Mouse (Mus musculus) erythroblast, embryonic 14.5 days (primary cell): ENCODE results near the gene Mov10.

ENCODE experiments used
- GATA1 ChIP-seq: IDR thresholded peaks from 2 replicates; pipeline ENCODE4 v1.6.1; 2012; ENCODE audit warnings: low read length, inconsistent platforms, mixed read lengths
- TAL1 ChIP-seq: IDR thresholded peaks from 3 replicates; pipeline ENCODE4 v1.6.1; 2012; ENCODE audit warnings: low read length, inconsistent platforms, mixed read lengths

DNA sequence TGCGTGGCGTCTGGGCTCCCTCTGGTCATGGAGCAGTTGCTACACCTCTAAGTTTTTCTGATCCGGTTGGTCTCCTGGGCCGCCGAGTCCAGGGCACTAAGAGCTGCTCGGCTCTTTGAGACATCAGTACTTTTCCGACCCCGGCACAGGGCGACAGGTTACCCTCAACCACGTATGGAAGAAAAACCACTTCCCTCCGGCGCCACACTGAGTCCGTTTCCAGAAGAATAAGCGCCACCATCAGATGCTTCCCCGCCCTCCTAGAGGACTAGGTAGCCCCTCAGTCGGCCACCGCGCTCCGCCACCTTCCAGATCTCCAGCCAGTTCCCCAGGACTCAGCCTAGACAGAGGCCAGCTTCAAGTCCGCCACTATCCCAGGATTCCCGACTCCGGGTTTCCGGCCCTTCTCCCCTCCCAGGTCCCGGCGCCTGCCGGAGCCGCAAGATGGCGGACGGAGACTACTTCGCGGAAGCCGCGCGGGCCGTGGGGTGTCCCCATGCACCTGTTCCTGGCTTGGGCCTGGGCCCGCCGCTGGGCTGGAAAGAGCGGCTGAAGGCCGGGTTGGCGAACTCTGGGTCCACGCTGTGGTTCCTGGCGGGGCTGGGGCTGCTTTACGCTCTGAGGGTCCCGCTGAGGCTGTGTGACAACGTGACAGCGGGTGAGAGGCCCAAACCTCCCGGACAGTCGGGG lies 46.4 kb upstream of the Mov10 start:
- no peak for TF ChIP-seq GATA1
- no peak for TF ChIP-seq TAL1
